Mouse (Mus musculus) liver, embryonic 14.5 days (tissue): Measurements from ENCODE around the gene Cep85l. TPM values are rescaled to one million over a fixed set of nuclear protein-coding genes. Genes with fewer than 3 reads are reported as not detected.

Source experiments
- ATAC-seq: fragments of 200-750 bp; cut with Nextera tagmentation; 2 replicates; pipeline ENCODE4 v1.8.0; 2017; ENCODE audit warnings: moderate number of reproducible peaks, mild to moderate bottlenecking, moderate library complexity; ENCODE audit not compliant: insufficient read depth
- DNase-seq, 3 experiments: peaks; one replicate each; pipeline ENCODE4 v3.0.0-alpha.2; 2012 to 2013; ENCODE audit warnings: low read depth in 3 of 3, low spot score in 3 of 3
- H3K27ac ChIP-seq: fragments of 300-500 bp; sonication (generic); 2 replicates; pipeline ENCODE4 v1.5.1; 2014; ENCODE audit warnings: moderate library complexity, mild to moderate bottlenecking, control low read depth, inconsistent platforms
- H3K27me3 ChIP-seq: fragments of 300-500 bp; sonication (generic); 2 replicates; pipeline ENCODE4 v1.6.1; 2014; ENCODE audit warnings: mild to moderate bottlenecking, low read length, moderate library complexity; ENCODE audit not compliant: control insufficient read depth, insufficient read depth
- H3K36me3 ChIP-seq: fragments of 300-500 bp; sonication (generic); replicated peaks from 2 replicates; pipeline ENCODE4 v1.6.1; 2014; ENCODE audit warnings: low read depth; ENCODE audit not compliant: control insufficient read depth, insufficient read depth
- H3K4me1 ChIP-seq, 2 experiments: fragments of 200-500 bp in 1 of 2; fragments of 300-500 bp in 1 of 2; sonication (generic) in 1 of 2; replicated peaks; 2 replicates each; pipeline ENCODE4 v1.6.1; 2012 to 2014; ENCODE audit warnings: antibody characterized with exemption in 1 of 2, inconsistent platforms in 1 of 2, low read length in 1 of 2; ENCODE audit not compliant: control insufficient read depth in 2 of 2, insufficient read depth in 2 of 2
- H3K4me2 ChIP-seq: fragments of 300-500 bp; sonication (generic); 2 replicates; pipeline ENCODE4 v1.6.1; 2014; ENCODE audit warnings: low read depth, mild to moderate bottlenecking, control low read depth, moderate library complexity
- H3K4me3 ChIP-seq, 2 experiments: fragments of 200-500 bp in 1 of 2; fragments of 300-500 bp in 1 of 2; sonication (generic) in 1 of 2; 2 replicates each; pipeline ENCODE4 v1.5.1; 2012 to 2014; ENCODE audit warnings: low read depth in 2 of 2, low read length in 2 of 2, mild to moderate bottlenecking in 2 of 2, control low read depth in 1 of 2, inconsistent platforms in 1 of 2, moderate library complexity in 1 of 2; ENCODE audit not compliant: insufficient read depth in 1 of 2
- H3K9ac ChIP-seq: fragments of 300-500 bp; sonication (generic); replicated peaks from 2 replicates; pipeline ENCODE4 v1.6.1; 2014; ENCODE audit warnings: mild to moderate bottlenecking, control low read depth, moderate library complexity
- H3K9me3 ChIP-seq: fragments of 300-500 bp; sonication (generic); 2 replicates; pipeline ENCODE4 v1.6.1; 2016; ENCODE audit warnings: low read length, mixed read lengths; ENCODE audit not compliant: control insufficient read depth
- CTCF ChIP-seq: IDR thresholded peaks from 2 replicates; pipeline ENCODE4 v1.5.1; 2016; ENCODE audit warnings: antibody characterized with exemption, low read depth, control low read depth
- EP300 ChIP-seq: IDR thresholded peaks from 2 replicates; pipeline ENCODE4 v1.6.1; 2016; ENCODE audit warnings: antibody characterized with exemption, low read depth
- WGBS: fragments of 180-500 bp; shearing (Covaris S2); extraction: QIAGEN DNeasy Blood & Tissue Kit; methylation state at CpG from one replicate; pipeline ENCODE4 v1.1.7; 2014; ENCODE audit not compliant: insufficient replicate concordance; 5-methylcytosine and 5-hydroxymethylcytosine counted together
- polyA plus RNA-seq, 2 experiments: library from polyadenylated mRNA; depleted of rRNA in 1 of 2; stranded (reverse) in 1 of 2; unstranded in 1 of 2; fragments of >200 nt; fragmentation: Nextera tagmentation in 1 of 2; extraction: Ambion mirVana in 1 of 2; gene quantifications; 2 replicates each; pipeline versions ENCODE4 v1.2.1 to v1.2.3; 2012 to 2014

The Cep85l gene
- polyA plus RNA-seq, 2 experiments, result 1.2 to 1.8 TPM

- H3K4me3 ChIP-seq, result no peak within 1 kb of the TSS
- H3K27ac ChIP-seq, result no peak within 1 kb of the TSS
- H3K4me1 ChIP-seq, result peaks cover 16 to 22% of the 10 kb centered on the region in 2 experiments
- H3K9me3 ChIP-seq, result no peaks in the 10 kb centered on the region
- ATAC-seq, result no peak
- no peak within 1 kb of the TSS for H3K9ac ChIP-seq
- H3K36me3 ChIP-seq, result no peaks in the 10 kb centered on the region
- H3K27me3 ChIP-seq, result no peaks in the 10 kb centered on the region
- DNase-seq, result no peak
- TF ChIP-seq CTCF (no peak), EP300 (no peak)
- H3K4me2 ChIP-seq, result peak within 1 kb of the TSS; percentile 38
- 71% methylated on average over 6 of the region's 6 CpGs for WGBS
Measured at GRCm38 (mm10) chr10:53337162-53337923, 42.4 kb downstream of the Cep85l start, which contains the start of gene Pln. Gene Pln, plus strand, starts transcription at chr10:53337667.

- H3K4me2 ChIP-seq, result peak overlapping the region; percentile 38
- no peaks in the 10 kb centered on the region for H3K9me3 ChIP-seq
- H3K9ac ChIP-seq, result no peak overlapping the region
- H3K4me3 ChIP-seq, result no peak overlapping the region
- H3K36me3 ChIP-seq, result no peaks in the 10 kb centered on the region
- ATAC-seq (peak; percentile 71), DNase-seq (peak in 2 of 3 experiments; percentile 41 to 42)
- no peak overlapping the region; the same call in 1 of the 2 replicates for H3K27ac ChIP-seq
- no peaks in the 10 kb centered on the region for H3K27me3 ChIP-seq
- peaks cover 16 to 22% of the 10 kb centered on the region in 2 experiments for H3K4me1 ChIP-seq
- TF ChIP-seq CTCF (no peak), EP300 (peak; percentile 83)
- 17% methylated on average over 3 of the region's 3 CpGs for WGBS
Measured at GRCm38 (mm10) chr10:53335974-53336373, 43.8 kb downstream of the Cep85l start.

GRCm38 (mm10) chr10:53335266-53335665 lies 44.5 kb downstream of the Cep85l start:
- ATAC-seq, result peak; percentile 84
- no peak overlapping the region for H3K4me3 ChIP-seq
- H3K4me2 ChIP-seq, result peak overlapping the region; percentile 16; the same call in 1 of the 2 replicates
- peak; percentile 58; the same call in 1 of the 2 replicates for TF ChIP-seq EP300
- TF ChIP-seq CTCF, result no peak
- peak; percentile 37 to 51 (median 44) for DNase-seq
- no peaks in the 10 kb centered on the region for H3K9me3 ChIP-seq
- no peak overlapping the region for H3K9ac ChIP-seq
- H3K36me3 ChIP-seq, result no peaks in the 10 kb centered on the region
- no peak overlapping the region for H3K27ac ChIP-seq
- 53% methylated on average over 2 of the region's 2 CpGs for WGBS
- H3K27me3 ChIP-seq, result no peaks in the 10 kb centered on the region
- peaks cover 16 to 22% of the 10 kb centered on the region in 2 experiments for H3K4me1 ChIP-seq

- Histone ChIP-seq H3K27me3 (no peaks in the 10 kb centered on the region), H3K36me3 (no peaks in the 10 kb centered on the region), H3K4me2 (no peak overlapping the region), H3K27ac (no peak overlapping the region), H3K4me1 (peaks cover 16 to 22% of the 10 kb centered on the region in 2 experiments), H3K4me3 (no peak overlapping the region), H3K9me3 (no peaks in the 10 kb centered on the region), H3K9ac (no peak overlapping the region)
- no peak for DNase-seq
- no peak for TF ChIP-seq EP300
- no peak for TF ChIP-seq CTCF
- 24% methylated on average over 2 of the region's 2 CpGs for WGBS
- no peak for ATAC-seq
Measured at GRCm38 (mm10) chr10:53332752-53333151, 47.0 kb downstream of the Cep85l start.

GRCm38 (mm10) chr10:53329257-53329656 lies 50.5 kb downstream of the Cep85l start:
- TF ChIP-seq CTCF, result no peak
- no peak for TF ChIP-seq EP300
- ATAC-seq (no peak), DNase-seq (no peak)
- H3K27me3 ChIP-seq, result no peaks in the 10 kb centered on the region
- WGBS, result 63% methylated on average over 3 of the region's 3 CpGs
- no peaks in the 10 kb centered on the region for H3K36me3 ChIP-seq
- no peaks in the 10 kb centered on the region for H3K9me3 ChIP-seq
- H3K4me2 ChIP-seq, result no peak overlapping the region
- H3K4me1 ChIP-seq, result peaks cover 6 to 10% of the 10 kb centered on the region in 2 experiments
- no peak overlapping the region for H3K27ac ChIP-seq
- H3K4me3 ChIP-seq, result no peak overlapping the region
- H3K9ac ChIP-seq, result no peak overlapping the region
